Mouse (Mus musculus): ENCODE measurements at regions not wholly inside any gene's neighbourhood (a gene's known extent, or its start where the extent isn't known, plus 50 kb on each side); places are given as distances from the start of the nearest gene placed in this dataset.

GRCm38 (mm10) chr19:18106236-18106635 is 268.8 kb upstream of the Pcsk5 start:
- no peak for DNase-seq (ENCODE audit: low spot score, missing footprints)
- Histone ChIP-seq H3K9ac (ENCODE audit: low read length) (no peak overlapping the region), H3K4me3 (ENCODE audit: low read depth, low read length) (no peak overlapping the region), H3K4me1 (ENCODE audit: control insufficient read depth, insufficient read depth, low read length) (peaks cover 9% of the 10 kb centered on the region; the same call in 1 of the 2 replicates), H3K9me3 (ENCODE audit: control insufficient read depth, low read length) (no peaks in the 10 kb centered on the region), H3K4me2 (no peak overlapping the region), H3K27ac (ENCODE audit: low read depth, low read length) (no peak overlapping the region), H3K36me3 (ENCODE audit: control insufficient read depth, insufficient read depth, low read length) (no peaks in the 10 kb centered on the region), H3K27me3 (ENCODE audit: control insufficient read depth, insufficient read depth, low read length) (no peaks in the 10 kb centered on the region)
- WGBS, result 88% methylated on average over 6 of the region's 6 CpGs
- ATAC-seq (ENCODE audit: low FRiP score), result no peak

DNA sequence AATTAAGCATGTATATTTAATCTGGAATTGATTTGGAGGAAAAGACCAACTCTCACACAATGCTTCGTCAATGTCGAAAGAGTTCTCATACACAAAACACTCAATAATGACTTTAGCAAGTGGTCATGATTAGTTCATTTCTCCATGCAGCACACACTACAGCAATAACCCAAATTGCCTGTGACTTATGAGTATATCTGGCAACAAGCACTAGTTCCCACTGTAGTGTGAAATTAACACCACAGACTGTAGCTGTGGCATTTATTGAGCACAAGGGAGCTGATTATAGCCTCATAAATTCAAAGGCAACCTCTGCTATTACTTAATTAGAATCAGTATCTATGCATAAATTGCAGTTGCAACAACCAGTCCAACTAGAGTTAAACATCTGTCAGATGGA is 267.2 kb upstream of the Pcsk5 start:
- DNase-seq (ENCODE audit: low spot score, missing footprints), result no peak
- no peak for ATAC-seq (ENCODE audit: low FRiP score)
- peaks cover 9% of the 10 kb centered on the region; the same call in 1 of the 2 replicates for H3K4me1 ChIP-seq (ENCODE audit: control insufficient read depth, insufficient read depth, low read length)
- no peaks in the 10 kb centered on the region for H3K36me3 ChIP-seq (ENCODE audit: control insufficient read depth, insufficient read depth, low read length)
- H3K27me3 ChIP-seq (ENCODE audit: control insufficient read depth, insufficient read depth, low read length), result no peaks in the 10 kb centered on the region
- H3K4me3 ChIP-seq (ENCODE audit: low read depth, low read length), result no peak overlapping the region
- no peak overlapping the region for H3K9ac ChIP-seq (ENCODE audit: low read length)
- 96% methylated on average over 2 of the region's 2 CpGs for WGBS
- no peak overlapping the region for H3K27ac ChIP-seq (ENCODE audit: low read depth, low read length)
- H3K4me2 ChIP-seq, result no peak overlapping the region
- H3K9me3 ChIP-seq (ENCODE audit: control insufficient read depth, low read length), result no peaks in the 10 kb centered on the region

- no peaks in the 10 kb centered on the region for H3K9me3 ChIP-seq (ENCODE audit: control insufficient read depth, low read length)
- DNase-seq (ENCODE audit: low spot score, missing footprints) (peak; percentile 87), ATAC-seq (ENCODE audit: low FRiP score) (peak; percentile 93)
- no peaks in the 10 kb centered on the region for H3K27me3 ChIP-seq (ENCODE audit: control insufficient read depth, insufficient read depth, low read length)
- H3K4me3 ChIP-seq (ENCODE audit: low read depth, low read length), result no peak overlapping the region
- no peak overlapping the region for H3K4me2 ChIP-seq
- H3K36me3 ChIP-seq (ENCODE audit: control insufficient read depth, insufficient read depth, low read length), result no peaks in the 10 kb centered on the region
- peak overlapping the region; percentile 16; the same call in 1 of the 2 replicates for H3K9ac ChIP-seq (ENCODE audit: low read length)
- H3K4me1 ChIP-seq (ENCODE audit: control insufficient read depth, insufficient read depth, low read length), result peaks cover 9% of the 10 kb centered on the region; the same call in 1 of the 2 replicates
- WGBS, result 10% methylated on average over 4 of the region's 4 CpGs
- H3K27ac ChIP-seq (ENCODE audit: low read depth, low read length), result peak overlapping the region; percentile 48; the same call in 1 of the 2 replicates
These were observed 264.2 kb upstream of the Pcsk5 start for GRCm38 (mm10) chr19:18101423-18102341.

DNA sequence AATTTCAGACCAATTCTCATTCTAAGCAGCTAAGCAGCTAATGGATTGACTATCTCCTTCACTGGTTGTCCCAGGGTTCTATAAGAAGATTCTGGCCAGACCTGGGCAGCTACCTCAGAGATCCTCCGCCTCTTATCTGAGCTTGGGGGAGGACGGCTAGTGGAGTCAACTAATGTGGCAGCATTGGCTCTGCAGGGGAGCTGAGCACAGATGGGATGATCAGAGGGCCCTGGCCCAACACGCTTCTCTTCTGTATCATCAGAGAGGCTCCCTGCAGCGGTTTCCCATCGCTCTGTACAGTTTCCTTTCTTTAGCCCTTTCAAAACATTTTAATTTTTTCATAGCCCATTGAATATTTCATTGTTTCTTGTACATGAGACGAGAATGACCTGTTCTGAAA is 245.9 kb upstream of the Pcsk5 start:
- WGBS, result 73% methylated on average over 6 of the region's 6 CpGs
- Histone ChIP-seq H3K27me3 (ENCODE audit: control insufficient read depth, insufficient read depth, low read length) (no peaks in the 10 kb centered on the region), H3K4me1 (ENCODE audit: control insufficient read depth, insufficient read depth, low read length) (no peaks in the 10 kb centered on the region), H3K27ac (ENCODE audit: low read depth, low read length) (no peak overlapping the region), H3K4me2 (no peak overlapping the region), H3K36me3 (ENCODE audit: control insufficient read depth, insufficient read depth, low read length) (no peaks in the 10 kb centered on the region), H3K4me3 (ENCODE audit: low read depth, low read length) (no peak overlapping the region), H3K9ac (ENCODE audit: low read length) (no peak overlapping the region), H3K9me3 (ENCODE audit: control insufficient read depth, low read length) (no peaks in the 10 kb centered on the region)
- no peak for ATAC-seq (ENCODE audit: low FRiP score)
- DNase-seq (ENCODE audit: low spot score, missing footprints), result no peak

GRCm38 (mm10) chr19:18068919-18069318 is 231.5 kb upstream of the Pcsk5 start:
- Histone ChIP-seq H3K4me1 (ENCODE audit: control insufficient read depth, insufficient read depth, low read length) (no peaks in the 10 kb centered on the region), H3K4me3 (ENCODE audit: low read depth, low read length) (no peak overlapping the region), H3K9ac (ENCODE audit: low read length) (no peak overlapping the region), H3K36me3 (ENCODE audit: control insufficient read depth, insufficient read depth, low read length) (no peaks in the 10 kb centered on the region), H3K9me3 (ENCODE audit: control insufficient read depth, low read length) (no peaks in the 10 kb centered on the region), H3K27me3 (ENCODE audit: control insufficient read depth, insufficient read depth, low read length) (no peaks in the 10 kb centered on the region), H3K4me2 (no peak overlapping the region), H3K27ac (ENCODE audit: low read depth, low read length) (no peak overlapping the region)
- ATAC-seq (ENCODE audit: low FRiP score) (no peak), DNase-seq (ENCODE audit: low spot score, missing footprints) (no peak)
- whole genome bisulfite sequencing, result 64% methylated on average over 5 of the region's 5 CpGs

DNA sequence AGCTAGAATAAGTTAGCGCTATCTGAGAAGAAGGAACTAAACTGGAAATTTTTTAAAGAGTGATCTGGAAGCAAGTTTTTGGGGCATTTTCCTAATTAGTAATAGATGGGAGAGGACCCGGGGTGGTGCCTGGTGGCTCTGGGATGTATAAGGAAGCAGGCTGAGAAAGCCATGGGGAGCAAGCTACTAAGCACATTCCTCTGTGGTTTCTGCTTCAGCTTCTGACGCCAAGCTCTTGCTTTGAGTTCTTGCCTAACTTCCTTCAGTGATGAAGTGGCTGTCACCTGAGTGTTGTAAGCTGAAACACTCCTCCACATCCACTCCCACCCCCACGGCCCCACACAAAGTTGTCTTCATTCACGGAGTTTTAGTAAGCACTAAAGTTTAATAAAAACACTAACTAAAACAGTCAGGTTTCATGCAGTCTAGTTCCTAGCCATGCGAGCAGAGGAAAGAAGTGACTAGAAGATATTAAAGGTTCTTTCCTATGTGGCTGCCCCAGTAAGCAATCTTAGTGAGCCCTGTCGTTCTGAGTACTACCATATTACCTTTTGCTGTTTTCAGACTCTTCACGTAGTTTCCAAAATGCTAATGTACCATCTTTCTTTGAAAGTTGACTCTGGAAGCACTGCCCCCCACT is 230.5 kb upstream of the Pcsk5 start:
- Histone ChIP-seq H3K27ac (ENCODE audit: low read depth, low read length) (no peak overlapping the region), H3K27me3 (ENCODE audit: control insufficient read depth, insufficient read depth, low read length) (no peaks in the 10 kb centered on the region), H3K4me2 (no peak overlapping the region), H3K4me1 (ENCODE audit: control insufficient read depth, insufficient read depth, low read length) (no peaks in the 10 kb centered on the region), H3K9ac (ENCODE audit: low read length) (no peak overlapping the region), H3K36me3 (ENCODE audit: control insufficient read depth, insufficient read depth, low read length) (no peaks in the 10 kb centered on the region), H3K4me3 (ENCODE audit: low read depth, low read length) (no peak overlapping the region), H3K9me3 (ENCODE audit: control insufficient read depth, low read length) (no peaks in the 10 kb centered on the region)
- DNase-seq (ENCODE audit: low spot score, missing footprints), result no peak
- WGBS, result 90% methylated on average over 8 of the region's 8 CpGs
- ATAC-seq (ENCODE audit: low FRiP score), result no peak

DNA sequence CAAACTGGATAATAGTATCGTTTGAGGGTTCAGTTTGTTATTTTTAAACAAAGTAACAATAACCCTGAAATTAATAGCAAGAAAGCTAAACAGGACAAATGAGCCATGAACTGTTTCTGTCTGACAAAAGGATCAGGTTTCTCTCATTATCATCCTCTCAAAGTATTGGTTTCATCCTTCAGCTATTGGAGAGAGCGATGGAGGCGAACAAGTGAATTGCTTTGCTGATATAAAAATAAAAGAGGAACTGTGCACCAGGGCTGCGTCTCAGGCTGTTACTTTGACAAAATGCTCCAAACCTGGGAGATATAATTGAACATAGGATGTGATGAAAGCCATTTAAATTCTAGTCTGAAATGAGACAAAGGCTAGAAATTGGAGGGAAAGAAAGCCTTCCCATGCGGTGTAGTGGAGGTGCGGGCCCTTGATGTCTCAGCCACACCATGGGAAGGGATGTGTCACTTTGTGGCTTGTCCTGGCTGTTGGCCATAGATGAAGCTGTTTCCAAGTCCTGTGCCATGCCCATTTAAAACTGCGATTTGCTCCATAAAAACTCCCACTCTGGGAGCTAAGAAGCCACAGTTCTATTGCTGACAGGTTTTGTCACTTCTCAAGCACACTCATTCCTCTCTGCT is 219.9 kb upstream of the Pcsk5 start:
- Histone ChIP-seq H3K27me3 (ENCODE audit: control insufficient read depth, insufficient read depth, low read length) (no peaks in the 10 kb centered on the region), H3K9me3 (ENCODE audit: control insufficient read depth, low read length) (no peaks in the 10 kb centered on the region), H3K4me2 (no peak overlapping the region), H3K36me3 (ENCODE audit: control insufficient read depth, insufficient read depth, low read length) (no peaks in the 10 kb centered on the region), H3K4me3 (ENCODE audit: low read depth, low read length) (no peak overlapping the region), H3K9ac (ENCODE audit: low read length) (no peak overlapping the region), H3K27ac (ENCODE audit: low read depth, low read length) (no peak overlapping the region), H3K4me1 (ENCODE audit: control insufficient read depth, insufficient read depth, low read length) (no peaks in the 10 kb centered on the region)
- ATAC-seq (ENCODE audit: low FRiP score) (no peak), DNase-seq (ENCODE audit: low spot score, missing footprints) (no peak)
- WGBS, result 83% methylated on average over 7 of the region's 7 CpGs

- no peaks in the 10 kb centered on the region for H3K4me1 ChIP-seq (ENCODE audit: control insufficient read depth, insufficient read depth, low read length)
- WGBS, result 68% methylated on average over 21 of the region's 21 CpGs
- H3K4me3 ChIP-seq (ENCODE audit: low read depth, low read length), result no peak overlapping the region
- ATAC-seq (ENCODE audit: low FRiP score) (0 out of 2 replicates have a peak, but pooled peaks have one; percentile 14), DNase-seq (ENCODE audit: low spot score, missing footprints) (no peak)
- H3K27ac ChIP-seq (ENCODE audit: low read depth, low read length), result no peak overlapping the region
- no peak overlapping the region for H3K9ac ChIP-seq (ENCODE audit: low read length)
- no peak overlapping the region for H3K4me2 ChIP-seq
- H3K9me3 ChIP-seq (ENCODE audit: control insufficient read depth, low read length), result no peaks in the 10 kb centered on the region
- H3K36me3 ChIP-seq (ENCODE audit: control insufficient read depth, insufficient read depth, low read length), result no peaks in the 10 kb centered on the region
- H3K27me3 ChIP-seq (ENCODE audit: control insufficient read depth, insufficient read depth, low read length), result no peaks in the 10 kb centered on the region
These were observed 219.2 kb upstream of the Pcsk5 start for GRCm38 (mm10) chr19:18056414-18057254.

All from midbrain, embryonic 11.5 days (tissue).